Mouse (Mus musculus) ES-CJ7 (cell line): ENCODE results near the gene Slc4a1.
A peak's percentile ranks its signal among the peaks of the same experiment; 100 is the strongest.
"Not testable (repeated sequence)": the region's sequence is repeated elsewhere in the genome, so short reads cannot be mapped to it uniquely, and the experiment has no call there.

Source experiments
- DNase-seq: peaks from one replicate; pipeline ENCODE4 v3.0.0; 2011; ENCODE audit warnings: low read depth, low spot score

The Slc4a1 gene

DNA sequence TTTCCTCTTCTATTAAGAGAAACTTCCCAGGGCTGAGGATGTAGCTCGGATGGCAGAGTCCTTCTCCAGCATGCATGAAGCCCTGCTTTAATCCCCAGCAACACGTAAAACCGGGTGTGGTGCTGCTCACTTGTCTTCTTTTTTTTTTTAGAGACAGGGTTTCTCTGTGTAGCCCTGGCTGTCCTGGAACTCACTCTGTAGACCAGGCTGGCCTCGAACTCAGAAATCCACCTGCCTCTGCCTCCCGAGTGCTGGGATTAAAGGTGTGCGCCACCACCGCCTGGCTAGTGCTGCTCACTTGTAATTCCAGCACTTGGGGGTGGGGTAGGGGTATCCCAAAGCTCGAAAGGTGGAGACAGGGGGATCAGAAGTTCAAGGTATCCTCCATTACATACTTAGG is at the start of gene Slc4a1:
TSS of gene Slc4a1 (minus strand) at position 101 of the 400 bp plus-strand sequence.
- not testable (repeated sequence) for DNase-seq

- DNase-seq, result no peak
These were observed 49.2 kb upstream of the Slc4a1 start for GRCm38 (mm10) chr11:102415034-102415802.

GRCm38 (mm10) chr11:102413059-102413458 is 47.1 kb upstream of the Slc4a1 start:
- DNase-seq, result no peak

- peak; percentile 93 for DNase-seq
These were observed 45.7 kb upstream of the Slc4a1 start for GRCm38 (mm10) chr11:102411704-102412103.

GRCm38 (mm10) chr11:102411061-102411460 is 45.1 kb upstream of the Slc4a1 start:
- no peak for DNase-seq

GRCm38 (mm10) chr11:102410345-102410744 is 44.3 kb upstream of the Slc4a1 start:
- not testable (repeated sequence) for DNase-seq

- DNase-seq, result no peak
These were observed 43.9 kb upstream of the Slc4a1 start for GRCm38 (mm10) chr11:102409795-102410330.

- no peak for DNase-seq
These were observed 43.1 kb upstream of the Slc4a1 start for GRCm38 (mm10) chr11:102408888-102409794.

DNA sequence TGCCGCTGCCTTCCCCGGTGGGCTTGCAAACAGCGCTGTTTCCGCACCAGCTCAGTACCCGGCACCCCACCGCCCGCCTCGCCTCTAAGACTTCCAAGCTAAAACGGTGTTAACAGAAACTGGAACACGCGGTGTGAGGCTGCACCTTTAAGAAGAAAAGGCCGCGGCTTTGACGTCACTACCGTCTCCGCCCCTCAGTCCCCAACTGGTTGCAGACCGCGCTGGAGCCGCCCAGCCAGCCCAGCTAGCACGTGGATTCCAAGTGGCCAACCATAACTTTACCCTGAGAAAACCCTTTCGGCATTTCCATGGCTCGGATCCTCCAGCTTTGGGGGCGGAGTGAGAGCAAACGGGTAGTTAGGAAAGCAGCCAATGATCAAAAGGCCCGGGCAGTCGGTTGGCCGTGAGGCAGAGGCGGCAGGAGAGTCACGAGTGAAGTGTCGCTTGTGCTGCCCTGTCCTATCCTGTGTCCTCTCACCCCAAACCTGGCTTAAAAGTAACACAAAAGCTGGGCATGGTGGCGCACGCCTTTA is 42.4 kb upstream of the Slc4a1 start:
- peak; percentile 100 for DNase-seq

GRCm38 (mm10) chr11:102407834-102408215 is 41.8 kb upstream of the Slc4a1 start, which contains the start of gene Slc25a39:
Gene Slc25a39 (minus strand): TSS chr11:102407946.
- DNase-seq, result no peak

- DNase-seq, result peak; percentile 89
These were observed 41.2 kb upstream of the Slc4a1 start for GRCm38 (mm10) chr11:102406900-102407833.

DNA sequence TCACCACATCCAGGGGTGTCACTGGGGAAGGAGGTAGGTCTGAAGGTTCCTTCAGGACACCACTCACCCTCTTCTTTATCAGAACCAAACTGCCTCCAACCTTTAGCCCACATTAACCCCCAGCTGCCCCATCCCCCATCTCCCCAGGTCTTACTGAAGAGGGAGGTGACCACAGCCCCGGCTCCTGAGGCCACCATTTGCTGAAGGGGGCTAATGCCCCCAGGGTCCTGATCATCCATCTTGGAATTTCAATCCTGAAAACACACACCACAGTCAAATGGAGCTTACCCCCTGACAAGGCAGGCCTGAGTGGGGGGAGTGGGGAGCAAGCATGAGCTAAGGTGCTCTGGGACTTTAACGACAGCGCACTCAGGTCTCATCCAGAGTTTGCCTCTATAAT is 40.4 kb upstream of the Slc4a1 start:
- DNase-seq, result no peak

GRCm38 (mm10) chr11:102405544-102406285 is 39.7 kb upstream of the Slc4a1 start:
- DNase-seq, result no peak

DNA sequence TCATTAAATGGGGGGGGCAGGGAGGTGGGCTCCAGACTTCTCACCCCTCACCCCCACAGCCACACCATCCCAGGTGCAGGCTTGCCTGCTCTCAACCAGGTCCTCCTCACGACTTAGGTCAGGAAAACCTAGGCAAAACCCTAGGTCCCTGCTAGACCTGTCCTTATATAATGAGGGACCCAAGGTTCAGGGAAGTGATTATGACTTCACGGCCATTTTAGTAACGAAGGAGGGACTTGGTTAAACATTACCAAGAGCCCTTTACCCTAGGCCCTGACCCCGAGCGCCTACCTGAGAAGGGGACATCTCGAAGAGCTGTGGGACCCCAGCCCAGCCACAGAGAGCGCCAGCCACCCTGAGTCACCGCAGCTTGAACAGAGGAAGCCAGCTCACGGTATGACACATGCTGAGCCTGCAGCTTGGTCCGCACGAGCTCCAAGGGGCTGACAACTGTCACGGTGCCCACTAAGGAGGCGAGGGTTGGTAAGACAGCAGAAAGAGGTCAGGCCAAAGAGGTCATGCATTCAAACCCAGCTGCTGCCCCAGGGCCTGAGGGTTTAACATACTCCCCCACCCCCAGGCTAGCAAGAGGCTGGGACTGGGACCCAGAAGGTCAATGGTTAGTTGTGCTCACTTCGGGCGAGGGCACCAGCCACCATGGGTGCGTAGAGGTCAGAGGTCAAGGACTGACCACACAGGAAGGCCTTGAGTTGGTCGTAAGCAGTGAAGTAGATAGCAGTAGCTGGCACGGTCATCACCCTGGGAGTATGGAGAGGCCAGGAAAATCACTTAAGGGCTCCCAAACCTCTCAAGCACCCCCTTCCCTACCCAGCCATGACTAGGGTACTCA is 38.4 kb upstream of the Slc4a1 start:
- no peak for DNase-seq

GRCm38 (mm10) chr11:102403657-102404056 is 37.7 kb upstream of the Slc4a1 start:
- no peak for DNase-seq

DNA sequence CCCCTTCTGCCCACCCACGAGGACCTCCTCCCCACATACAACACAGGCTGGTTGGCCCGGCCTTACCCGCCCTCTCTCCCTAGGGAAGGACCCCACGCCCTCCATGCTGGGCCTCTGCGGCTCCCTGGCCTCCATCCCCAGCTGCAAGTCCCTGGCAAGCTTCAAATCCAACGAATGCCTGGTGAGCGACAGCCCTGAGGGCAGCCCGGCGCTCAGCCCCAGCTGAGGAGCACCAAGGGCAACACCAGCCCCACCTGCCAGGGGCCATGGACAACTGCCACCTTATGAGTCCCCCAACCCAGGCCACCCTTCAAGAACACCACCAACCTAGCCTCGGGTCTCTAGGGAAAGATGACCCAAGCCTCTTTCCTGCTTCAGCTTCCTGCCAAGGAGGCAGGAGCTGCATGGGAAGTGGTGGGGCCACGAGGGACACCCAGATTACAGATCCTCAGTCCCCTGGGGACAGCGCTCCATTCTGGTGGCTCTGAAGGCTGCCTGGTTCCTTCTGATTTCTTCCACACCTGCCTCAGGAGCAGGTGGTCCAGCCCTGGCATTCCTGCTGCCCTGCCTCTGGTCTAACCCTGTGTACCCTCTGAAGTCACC is 36.0 kb upstream of the Slc4a1 start:
- DNase-seq, result no peak

GRCm38 (mm10) chr11:102400513-102401084 is 34.6 kb upstream of the Slc4a1 start:
- no peak for DNase-seq

DNA sequence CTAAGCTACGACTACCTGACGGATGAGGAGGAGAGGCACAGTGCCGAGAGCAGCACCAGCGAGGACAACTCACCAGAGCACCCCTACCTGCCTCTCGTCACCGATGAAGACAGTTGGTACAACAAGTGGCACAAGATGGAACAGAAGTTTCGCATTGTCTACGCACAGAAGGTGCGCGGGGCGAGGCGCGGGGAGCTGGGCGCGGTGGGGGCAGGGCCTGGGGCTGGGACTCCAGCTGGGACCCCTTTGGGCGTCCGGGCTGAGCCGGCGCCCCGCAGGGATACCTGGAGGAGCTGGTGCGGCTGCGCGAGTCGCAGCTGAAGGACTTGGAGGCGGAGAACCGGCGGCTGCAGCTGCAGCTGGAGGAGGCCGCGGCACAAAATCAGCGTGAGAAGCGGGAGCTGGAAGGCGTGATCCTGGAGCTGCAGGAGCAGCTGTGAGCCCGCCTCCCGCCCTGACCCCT is 33.6 kb upstream of the Slc4a1 start:
- no peak for DNase-seq
